Mouse (Mus musculus) embryonic facial prominence, embryonic 11.5 days (tissue): ENCODE data around the gene Rhbdd3. TPM values are rescaled to one million over a fixed set of nuclear protein-coding genes. Genes with fewer than 3 reads are reported as not detected.

Experiments used
- ATAC-seq: fragments of 200-750 bp; cut with Nextera tagmentation; replicated peaks from 2 replicates; pipeline ENCODE4 v1.8.0; 2017; ENCODE audit warnings: low read depth; ENCODE audit not compliant: insufficient number of reproducible peaks, low FRiP score, low TSS enrichment
- DNase-seq: peaks from one replicate; pipeline ENCODE4 v3.0.0-alpha.2; 2015; ENCODE audit warnings: low spot score
- H3K27ac ChIP-seq: fragments of 300-500 bp; sonication (generic); replicated peaks from 2 replicates; pipeline ENCODE4 v1.5.1; 2014; ENCODE audit warnings: mild to moderate bottlenecking, low read depth, low read length, control low read depth
- H3K27me3 ChIP-seq: fragments of 300-500 bp; sonication (generic); 2 replicates; pipeline ENCODE4 v1.6.1; 2014; ENCODE audit warnings: mild to moderate bottlenecking, low read length, moderate library complexity, mixed read lengths; ENCODE audit not compliant: control insufficient read depth, insufficient read depth
- H3K36me3 ChIP-seq: fragments of 300-500 bp; sonication (generic); replicated peaks from 2 replicates; pipeline ENCODE4 v1.6.1; 2014; ENCODE audit warnings: low read depth, mild to moderate bottlenecking, low read length, moderate library complexity, mixed read lengths; ENCODE audit not compliant: control insufficient read depth, insufficient read depth
- H3K4me1 ChIP-seq: fragments of 300-500 bp; sonication (generic); 2 replicates; pipeline ENCODE4 v1.6.1; 2014; ENCODE audit warnings: low read length, mixed read lengths; ENCODE audit not compliant: control insufficient read depth, insufficient read depth
- H3K4me2 ChIP-seq: fragments of 300-500 bp; sonication (generic); 2 replicates; pipeline ENCODE4 v1.6.1; 2014; ENCODE audit warnings: low read depth, mild to moderate bottlenecking, control low read depth, low read length, moderate library complexity
- H3K4me3 ChIP-seq: fragments of 300-500 bp; sonication (generic); 2 replicates; pipeline ENCODE4 v1.5.1; 2014; ENCODE audit warnings: low read depth, low read length, control low read depth
- H3K9ac ChIP-seq: fragments of 300-500 bp; sonication (generic); replicated peaks from 2 replicates; pipeline ENCODE4 v1.6.1; 2014; ENCODE audit warnings: mild to moderate bottlenecking, control low read depth, low read length
- H3K9me3 ChIP-seq: fragments of 300-500 bp; sonication (generic); replicated peaks from 2 replicates; pipeline ENCODE4 v1.6.1; 2016; ENCODE audit warnings: mild to moderate bottlenecking, low read length, inconsistent platforms, mixed read lengths; ENCODE audit not compliant: control insufficient read depth
- WGBS: fragments of 180-500 bp; shearing (Covaris S2); extraction: QIAGEN DNeasy Blood & Tissue Kit; methylation state at CpG from one replicate; pipeline ENCODE4 v1.1.7; 2014; 5-methylcytosine and 5-hydroxymethylcytosine counted together
- polyA plus RNA-seq: library from polyadenylated mRNA; unstranded; fragments of >200 nt; fragmentation: Nextera tagmentation; extraction: Ambion mirVana; gene quantifications from 2 replicates; pipeline ENCODE4 v1.2.1, GENCODE M21; 2014

The Rhbdd3 gene
- polyA plus RNA-seq, 1 experiment from 2014 or later: 15.3 TPM

DNA sequence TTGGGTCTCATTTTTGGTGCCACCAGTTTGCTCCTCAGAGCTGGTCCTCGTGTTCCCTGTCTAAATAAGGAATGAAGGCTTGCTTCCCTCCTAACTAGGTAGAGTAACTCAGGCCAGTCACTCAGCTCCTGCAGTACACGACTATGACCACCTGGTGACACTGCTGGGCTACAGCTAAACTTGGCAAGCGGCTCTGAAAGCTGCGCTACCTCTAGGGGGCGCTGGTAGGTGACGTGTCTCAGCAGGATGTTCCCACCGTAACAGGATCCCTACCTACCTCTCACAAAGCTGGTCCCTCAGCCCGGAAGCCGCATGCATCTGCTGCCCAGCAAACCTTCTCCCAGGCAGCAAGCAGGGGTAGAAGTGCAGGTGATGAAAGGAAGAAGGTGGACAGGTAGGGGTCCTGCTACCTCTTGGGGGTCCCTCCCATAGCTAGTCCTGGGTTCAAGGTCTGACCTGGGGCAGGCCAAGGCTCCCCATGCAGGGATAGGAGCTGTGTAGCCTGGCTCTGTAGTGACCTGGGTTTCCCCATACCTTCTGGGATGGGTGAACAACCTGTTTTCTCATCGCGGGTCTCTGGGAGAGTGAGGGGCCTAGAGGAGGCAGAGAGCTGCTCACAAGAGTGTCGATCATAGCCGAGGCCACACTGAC lies 16.3 kb downstream of the Rhbdd3 start:
- H3K4me2 ChIP-seq: no peak overlapping the region; the same call in 1 of the 2 replicates
- no peak overlapping the region for H3K27ac ChIP-seq
- H3K4me3 ChIP-seq: no peak overlapping the region

GRCm38 (mm10) chr11:5125713-5126112 lies 27.0 kb downstream of the Rhbdd3 start:
- Histone ChIP-seq H3K27ac (no peak overlapping the region), H3K9me3 (no peaks in the 10 kb centered on the region), H3K9ac (no peak overlapping the region), H3K4me2 (no peak overlapping the region), H3K27me3 (no peaks in the 10 kb centered on the region), H3K4me1 (0 out of 2 replicates have a peak, but pooled peaks cover 2% of the 10 kb centered on the region), H3K4me3 (no peak overlapping the region), H3K36me3 (no peaks in the 10 kb centered on the region)
- WGBS: 80% methylated on average over 4 of the region's 4 CpGs
- ATAC-seq (no peak), DNase-seq (no peak)

More for the DNA sequence above, 16.3 kb downstream of the Rhbdd3 start:
- Histone ChIP-seq H3K4me1 (no peaks in the 10 kb centered on the region), H3K9ac (no peak overlapping the region), H3K27me3 (no peaks in the 10 kb centered on the region), H3K36me3 (no peaks in the 10 kb centered on the region), H3K9me3 (no peaks in the 10 kb centered on the region)
- 27% methylated on average over 13 of the region's 13 CpGs for WGBS
- DNase-seq (peak; percentile 95), ATAC-seq (no peak; the same call in none of the 2 replicates)

- H3K4me3 ChIP-seq: no peak overlapping the region
- peak; percentile 35; the same call in 1 of the 2 replicates for ATAC-seq
- WGBS: 60% methylated on average over 5 of the region's 5 CpGs
- H3K27me3 ChIP-seq: no peaks in the 10 kb centered on the region
- no peaks in the 10 kb centered on the region for H3K36me3 ChIP-seq
- H3K9ac ChIP-seq: no peak overlapping the region
- no peak overlapping the region for H3K4me2 ChIP-seq
- H3K9me3 ChIP-seq: no peaks in the 10 kb centered on the region
- no peak overlapping the region for H3K27ac ChIP-seq
- 0 out of 2 replicates have a peak, but pooled peaks cover 2% of the 10 kb centered on the region for H3K4me1 ChIP-seq
- no peak for DNase-seq
These were observed 30.3 kb downstream of the Rhbdd3 start for GRCm38 (mm10) chr11:5129035-5129480.

- H3K9ac ChIP-seq: no peak overlapping the region
- 60% methylated on average over 4 of the region's 4 CpGs for WGBS
- no peak overlapping the region for H3K27ac ChIP-seq
- no peaks in the 10 kb centered on the region for H3K36me3 ChIP-seq
- 0 out of 2 replicates have a peak, but pooled peaks cover 2% of the 10 kb centered on the region for H3K4me1 ChIP-seq
- no peak overlapping the region for H3K4me2 ChIP-seq
- H3K27me3 ChIP-seq: no peaks in the 10 kb centered on the region
- no peak for DNase-seq
- no peak overlapping the region for H3K4me3 ChIP-seq
- H3K9me3 ChIP-seq: no peaks in the 10 kb centered on the region
- ATAC-seq: peak; percentile 49; the same call in 1 of the 2 replicates
These were observed 31.5 kb downstream of the Rhbdd3 start for GRCm38 (mm10) chr11:5130111-5130665.

DNA sequence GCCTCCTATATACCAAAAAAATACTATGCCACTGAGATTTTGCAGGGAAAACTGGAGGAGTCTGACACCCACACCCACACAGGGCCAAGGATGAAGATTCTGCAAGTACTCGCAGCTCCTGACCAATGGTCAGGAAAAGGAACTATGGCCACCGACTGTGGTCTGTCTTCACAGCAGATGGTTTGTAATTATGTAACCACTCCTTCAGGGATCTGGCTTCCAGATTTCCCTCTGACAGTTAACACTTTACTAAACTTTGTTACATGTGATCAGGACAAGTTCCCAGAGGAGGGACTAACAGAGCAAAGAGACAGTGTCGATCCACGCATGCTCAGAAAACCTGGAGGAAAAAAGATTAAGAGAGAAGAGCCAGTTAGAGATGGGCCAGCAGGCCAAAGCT lies 34.0 kb downstream of the Rhbdd3 start:
- Histone ChIP-seq H3K4me3 (no peak overlapping the region), H3K27me3 (no peaks in the 10 kb centered on the region), H3K27ac (no peak overlapping the region), H3K4me1 (0 out of 2 replicates have a peak, but pooled peaks cover 2% of the 10 kb centered on the region), H3K9me3 (no peaks in the 10 kb centered on the region), H3K36me3 (no peaks in the 10 kb centered on the region), H3K9ac (no peak overlapping the region), H3K4me2 (no peak overlapping the region)
- no peak for DNase-seq
- WGBS: 69% methylated on average over 4 of the region's 4 CpGs
- ATAC-seq: no peak

DNA sequence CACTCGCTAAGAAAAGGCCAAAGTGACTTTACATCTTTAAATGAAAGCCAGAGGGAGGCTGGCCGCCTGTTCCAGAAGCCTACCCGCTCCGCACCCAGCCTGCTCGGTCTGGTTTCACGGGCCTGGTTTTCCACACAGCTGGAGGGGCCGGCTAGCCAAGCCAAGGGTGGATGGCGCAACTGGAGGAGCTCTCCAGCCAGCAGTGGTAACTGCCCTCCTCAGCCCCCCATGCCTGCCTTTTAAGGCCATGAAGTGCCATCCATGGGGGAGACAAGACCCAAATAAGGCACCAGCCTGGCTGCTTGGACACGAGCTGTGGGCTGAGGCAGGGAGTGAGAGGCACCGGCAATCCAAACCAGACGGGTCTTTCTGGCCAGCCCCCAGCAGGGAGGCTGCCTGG lies 37.2 kb downstream of the Rhbdd3 start:
- Histone ChIP-seq H3K9ac (no peak overlapping the region), H3K4me3 (no peak overlapping the region), H3K4me2 (no peak overlapping the region), H3K27me3 (no peaks in the 10 kb centered on the region), H3K4me1 (no peaks in the 10 kb centered on the region), H3K9me3 (no peaks in the 10 kb centered on the region), H3K36me3 (no peaks in the 10 kb centered on the region), H3K27ac (no peak overlapping the region)
- no peak for ATAC-seq
- no peak for DNase-seq
- 74% methylated on average over 11 of the region's 11 CpGs for WGBS

- no peak overlapping the region for H3K9ac ChIP-seq
- no peaks in the 10 kb centered on the region for H3K27me3 ChIP-seq
- no peak overlapping the region for H3K4me3 ChIP-seq
- no peaks in the 10 kb centered on the region for H3K9me3 ChIP-seq
- ATAC-seq: no peak
- H3K27ac ChIP-seq: no peak overlapping the region
- H3K4me2 ChIP-seq: no peak overlapping the region
- 85% methylated on average over 2 of the region's 2 CpGs for WGBS
- H3K36me3 ChIP-seq: no peaks in the 10 kb centered on the region
- DNase-seq: no peak
- H3K4me1 ChIP-seq: no peaks in the 10 kb centered on the region
These were observed 39.9 kb downstream of the Rhbdd3 start for GRCm38 (mm10) chr11:5138642-5139041.

DNA sequence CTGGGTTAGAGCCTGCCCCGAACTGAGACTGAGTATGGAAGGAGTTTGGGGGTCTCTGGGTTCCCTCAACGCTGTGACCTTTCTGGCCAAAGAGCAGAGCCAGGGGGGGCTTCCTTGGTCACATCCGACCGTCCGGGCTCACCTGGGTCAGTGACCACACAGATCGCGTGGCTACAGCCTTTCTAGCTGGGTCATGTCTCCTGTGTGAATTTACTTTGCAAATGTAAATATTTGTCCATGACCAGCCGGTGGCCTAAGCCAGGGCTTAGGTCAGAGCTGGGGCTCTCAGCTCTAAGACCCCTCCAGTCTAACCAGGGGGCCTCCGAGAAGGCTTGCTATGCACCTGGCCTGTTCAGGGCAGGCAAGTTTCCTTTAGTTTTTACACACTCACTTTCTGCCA lies 40.6 kb downstream of the Rhbdd3 start:
- Histone ChIP-seq H3K27ac (no peak overlapping the region), H3K27me3 (no peaks in the 10 kb centered on the region), H3K4me1 (no peaks in the 10 kb centered on the region), H3K9ac (no peak overlapping the region), H3K4me2 (no peak overlapping the region), H3K36me3 (no peaks in the 10 kb centered on the region), H3K9me3 (no peaks in the 10 kb centered on the region), H3K4me3 (no peak overlapping the region)
- DNase-seq: no peak
- no peak for ATAC-seq
- 57% methylated on average over 9 of the region's 9 CpGs for WGBS
